Mouse (Mus musculus) kidney, adult 2 months (tissue): ENCODE results near the gene Arpp21. TPM values are rescaled to one million over a fixed set of nuclear protein-coding genes. Genes with fewer than 3 reads are reported as not detected.

Experiments
- DNase-seq: peaks from one replicate; pipeline ENCODE4 v3.0.0; 2021
- H3K27ac ChIP-seq: fragments of 200-500 bp; 2 replicates; pipeline ENCODE4 v1.5.1; 2012; ENCODE audit warnings: low read depth, low read length, control low read depth, inconsistent platforms; ENCODE audit not compliant: insufficient read depth
- H3K27me3 ChIP-seq: fragments of 200-500 bp; replicated peaks from 2 replicates; pipeline ENCODE4 v1.6.1; 2012; ENCODE audit warnings: mild to moderate bottlenecking, moderate library complexity, low read length, inconsistent platforms; ENCODE audit not compliant: control insufficient read depth, insufficient read depth
- H3K36me3 ChIP-seq: fragments of 200-500 bp; 2 replicates; pipeline ENCODE4 v1.6.1; 2012; ENCODE audit warnings: mild to moderate bottlenecking, moderate library complexity, low read length, inconsistent platforms; ENCODE audit not compliant: control insufficient read depth, insufficient read depth
- H3K4me1 ChIP-seq: fragments of 200-500 bp; 2 replicates; pipeline ENCODE4 v1.6.1; 2011; ENCODE audit warnings: low read length; ENCODE audit not compliant: control insufficient read depth, insufficient read depth
- H3K4me3 ChIP-seq: fragments of 200-500 bp; 2 replicates; pipeline ENCODE4 v1.5.1; 2011; ENCODE audit warnings: mild to moderate bottlenecking, low read depth, low read length, control low read depth; ENCODE audit not compliant: insufficient read depth
- CTCF ChIP-seq: fragments of 200-500 bp; conservative IDR thresholded peaks from 2 replicates; pipeline ENCODE4 v1.5.1; 2011; ENCODE audit warnings: low read depth, mild to moderate bottlenecking, control low read depth, low read length, moderate library complexity, mixed read lengths; ENCODE audit not compliant: insufficient read depth, insufficient read length
- POLR2A ChIP-seq: fragments of 200-500 bp; IDR thresholded peaks from one replicate; pipeline ENCODE4 v1.6.1; 2011; ENCODE audit warnings: low read depth, low read length, control low read depth
- WGBS: fragments of 180-500 bp; shearing (Covaris S2); methylation state at CpG from one replicate; pipeline ENCODE4 v1.1.7; 2018; 5-methylcytosine and 5-hydroxymethylcytosine counted together
- polyA plus RNA-seq: library from polyadenylated mRNA; depleted of rRNA; stranded (reverse); fragments of >200 nt; gene quantifications from 2 replicates; pipeline ENCODE4 v1.2.3, GENCODE M21; 2012

Gene Arpp21
- polyA plus RNA-seq, 1 experiment, result 0.74 TPM

DNA sequence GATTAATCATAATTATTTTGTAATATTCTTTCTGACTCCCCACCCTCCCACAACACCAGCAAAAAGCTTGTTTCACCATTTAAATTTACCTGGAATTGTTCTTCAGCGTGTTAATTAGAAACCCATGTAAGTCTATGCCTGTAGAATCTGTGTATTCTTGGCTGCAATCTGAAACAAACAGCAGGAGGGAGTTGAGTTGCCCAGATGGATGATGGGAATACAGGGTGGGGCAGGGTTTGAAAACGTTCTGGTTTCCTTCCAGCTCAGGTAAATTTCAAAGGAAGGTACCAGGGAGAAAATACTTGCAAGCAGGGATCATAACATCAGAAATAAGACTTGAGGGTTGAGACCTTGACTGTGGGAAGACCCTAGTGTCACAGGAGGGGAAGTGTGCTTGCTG lies 58.2 kb downstream of the Arpp21 start:
- WGBS, result 67% methylated on average over 2 of the region's 2 CpGs
- no peak for DNase-seq
- Histone ChIP-seq H3K36me3 (no peaks in the 10 kb centered on the region), H3K4me1 (no peaks in the 10 kb centered on the region), H3K27ac (no peak overlapping the region), H3K27me3 (peaks cover 1% of the 10 kb centered on the region; the same call in 1 of the 2 replicates), H3K4me3 (no peak overlapping the region)
- no peak for TF ChIP-seq POLR2A
- TF ChIP-seq CTCF, result no peak

- H3K4me1 ChIP-seq, result no peaks in the 10 kb centered on the region
- no peak overlapping the region for H3K27ac ChIP-seq
- TF ChIP-seq CTCF, result no peak
- TF ChIP-seq POLR2A, result no peak
- peaks cover 1% of the 10 kb centered on the region; the same call in 1 of the 2 replicates for H3K27me3 ChIP-seq
- no peak for DNase-seq
- no peaks in the 10 kb centered on the region for H3K36me3 ChIP-seq
- WGBS, result 70% methylated on average over 6 of the region's 6 CpGs
- H3K4me3 ChIP-seq, result no peak overlapping the region
Observed at GRCm38 (mm10) chr9:112176317-112176716, 59.4 kb downstream of the Arpp21 start.

DNA sequence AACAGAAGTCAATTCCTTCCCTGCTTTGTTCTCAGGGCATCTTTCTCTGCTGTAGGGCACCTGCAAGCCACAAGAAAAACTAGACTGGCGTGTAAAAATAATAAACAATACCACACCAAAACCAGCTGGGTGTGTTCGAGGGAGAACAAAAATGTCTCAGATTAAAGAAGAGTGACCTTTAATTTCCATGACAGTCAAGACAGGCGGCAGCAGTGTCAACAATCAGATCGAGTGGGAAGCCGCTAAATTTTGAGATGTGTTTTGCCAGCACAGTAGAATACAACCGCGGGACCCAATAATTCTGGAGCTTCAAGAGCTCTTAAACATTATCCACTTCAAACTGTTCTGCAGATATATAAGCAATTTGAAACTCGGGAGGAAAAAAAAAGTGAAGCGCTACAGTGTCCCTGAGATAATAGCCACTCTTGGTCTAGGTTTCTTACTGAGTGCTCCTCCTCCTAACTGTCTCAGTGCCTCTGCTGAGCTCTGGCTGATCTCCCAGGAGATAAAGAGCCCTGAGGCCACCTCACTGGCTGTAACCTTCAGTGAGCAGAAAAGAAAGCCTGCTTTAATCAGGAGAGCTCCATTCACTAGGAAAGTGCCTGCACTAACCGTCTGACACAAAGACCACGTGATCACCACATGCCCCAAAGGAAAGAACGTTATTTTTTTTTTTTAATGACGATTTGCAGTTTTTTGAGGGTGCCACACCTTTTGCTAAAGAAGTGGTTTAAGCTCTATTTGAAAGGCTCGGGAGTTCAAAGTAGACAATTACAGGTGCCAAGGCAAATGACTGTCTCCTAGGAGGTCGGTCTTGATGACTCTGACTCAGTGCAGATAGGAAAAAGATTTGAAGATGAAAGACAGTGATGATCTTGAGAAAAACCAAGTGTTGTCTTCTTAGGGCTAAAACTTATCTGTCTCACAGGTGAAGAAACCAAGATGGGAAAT lies 61.1 kb downstream of the Arpp21 start:
- peaks cover 1% of the 10 kb centered on the region; the same call in 1 of the 2 replicates for H3K27me3 ChIP-seq
- peak; percentile 2 for DNase-seq
- no peaks in the 10 kb centered on the region for H3K4me1 ChIP-seq
- H3K27ac ChIP-seq, result no peak overlapping the region
- H3K4me3 ChIP-seq, result no peak overlapping the region
- 22% methylated on average over 15 of the region's 15 CpGs for WGBS
- no peaks in the 10 kb centered on the region for H3K36me3 ChIP-seq
- TF ChIP-seq CTCF, result no peak
- TF ChIP-seq POLR2A, result no peak

- TF ChIP-seq POLR2A (no peak), CTCF (no peak)
- Histone ChIP-seq H3K27me3 (0 out of 2 replicates have a peak, but pooled peaks cover 1% of the 10 kb centered on the region), H3K4me1 (no peaks in the 10 kb centered on the region), H3K36me3 (no peaks in the 10 kb centered on the region), H3K4me3 (no peak overlapping the region), H3K27ac (no peak overlapping the region)
- no peak for DNase-seq
- WGBS, result 87% methylated on average over 5 of the region's 5 CpGs
Observed at GRCm38 (mm10) chr9:112173778-112174177, 62.0 kb downstream of the Arpp21 start.

DNA sequence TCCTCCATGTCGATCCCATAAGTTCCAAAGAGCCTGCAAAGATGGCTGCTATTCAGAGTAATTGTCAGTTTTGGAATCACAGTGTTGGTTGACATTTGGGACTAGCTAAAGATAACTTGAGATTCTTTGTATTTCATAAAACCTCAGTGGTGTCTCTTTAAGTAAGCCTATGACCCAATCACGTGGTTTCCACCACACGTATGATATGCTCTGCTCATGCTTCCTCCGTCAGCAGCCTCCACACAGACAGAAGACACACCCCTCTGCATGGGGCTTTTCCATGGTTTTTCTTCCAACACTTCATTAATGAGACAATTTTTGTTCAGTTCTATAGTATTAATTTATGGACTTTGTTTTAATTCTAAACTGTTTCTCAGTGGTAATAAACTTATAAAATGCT lies 71.1 kb downstream of the Arpp21 start:
- H3K27me3 ChIP-seq, result no peaks in the 10 kb centered on the region
- H3K27ac ChIP-seq, result no peak overlapping the region
- no peak for DNase-seq
- no peak overlapping the region for H3K4me3 ChIP-seq
- no peaks in the 10 kb centered on the region for H3K4me1 ChIP-seq
- 79% methylated on average over 4 of the region's 4 CpGs for WGBS
- H3K36me3 ChIP-seq, result no peaks in the 10 kb centered on the region
- TF ChIP-seq POLR2A, result no peak
- TF ChIP-seq CTCF, result no peak

- no peak overlapping the region for H3K27ac ChIP-seq
- WGBS, result 55% methylated on average over 2 of the region's 2 CpGs
- H3K27me3 ChIP-seq, result no peaks in the 10 kb centered on the region
- no peaks in the 10 kb centered on the region for H3K4me1 ChIP-seq
- DNase-seq, result no peak
- H3K36me3 ChIP-seq, result no peaks in the 10 kb centered on the region
- TF ChIP-seq POLR2A (no peak), CTCF (no peak)
- no peak overlapping the region for H3K4me3 ChIP-seq
Observed at GRCm38 (mm10) chr9:112160981-112161380, 74.8 kb downstream of the Arpp21 start.

- Histone ChIP-seq H3K27ac (no peak overlapping the region), H3K36me3 (no peaks in the 10 kb centered on the region), H3K4me1 (no peaks in the 10 kb centered on the region), H3K27me3 (no peaks in the 10 kb centered on the region), H3K4me3 (no peak overlapping the region)
- 81% methylated on average over 5 of the region's 5 CpGs for WGBS
- TF ChIP-seq CTCF, result no peak
- no peak for TF ChIP-seq POLR2A
- DNase-seq, result no peak
Observed at GRCm38 (mm10) chr9:112153972-112154371, 81.8 kb downstream of the Arpp21 start.
